Mouse (Mus musculus): ENCODE results near the gene Rbl1.
"Not testable (repeated sequence)": the region's sequence is repeated elsewhere in the genome, so short reads cannot be mapped to it uniquely, and the experiment has no call there.

Rbl1 gene

GRCm38 (mm10) chr2:157204366-157205218, at the start of gene Rbl1:
Gene Rbl1, minus strand, starts transcription at chr2:157204534.
- in situ Hi-C loops (cut with MboI; ENCODE audit: low sequenced_read_pairs): no loop called here

DNA sequence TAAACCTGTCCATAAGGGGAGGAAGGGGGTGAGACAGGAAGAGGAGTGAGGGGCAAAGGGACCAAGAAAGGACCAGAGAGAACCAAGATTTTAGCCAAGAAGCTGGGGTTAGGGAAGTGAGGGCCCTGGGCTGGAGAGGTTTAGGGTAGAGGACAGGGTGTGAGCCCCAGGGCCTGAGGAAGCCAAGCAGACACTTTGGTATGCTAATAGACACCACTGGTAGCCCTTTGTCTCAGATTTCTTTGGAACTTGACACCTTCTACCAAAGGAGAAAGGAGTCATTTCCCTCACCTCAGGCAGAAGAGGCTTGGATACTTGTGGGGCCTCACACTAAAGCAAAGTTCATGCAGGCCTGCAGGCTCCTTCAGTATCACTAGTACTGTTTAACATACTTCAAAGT, 43.8 kb upstream of the Rbl1 start:
- in situ Hi-C loops (cut with MboI; ENCODE audit: low sequenced_read_pairs): no loop called here

GRCm38 (mm10) chr2:157245603-157246002, 41.3 kb upstream of the Rbl1 start:
- in situ Hi-C loops (cut with MboI; ENCODE audit: low sequenced_read_pairs): no loop called here

- in situ Hi-C loops (cut with MboI; ENCODE audit: low sequenced_read_pairs): no loop called here
These were observed 40.7 kb upstream of the Rbl1 start for GRCm38 (mm10) chr2:157245001-157245400.

GRCm38 (mm10) chr2:157235946-157236345, 31.6 kb upstream of the Rbl1 start:
- in situ Hi-C loops (cut with MboI; ENCODE audit: low sequenced_read_pairs): no loop called here

DNA sequence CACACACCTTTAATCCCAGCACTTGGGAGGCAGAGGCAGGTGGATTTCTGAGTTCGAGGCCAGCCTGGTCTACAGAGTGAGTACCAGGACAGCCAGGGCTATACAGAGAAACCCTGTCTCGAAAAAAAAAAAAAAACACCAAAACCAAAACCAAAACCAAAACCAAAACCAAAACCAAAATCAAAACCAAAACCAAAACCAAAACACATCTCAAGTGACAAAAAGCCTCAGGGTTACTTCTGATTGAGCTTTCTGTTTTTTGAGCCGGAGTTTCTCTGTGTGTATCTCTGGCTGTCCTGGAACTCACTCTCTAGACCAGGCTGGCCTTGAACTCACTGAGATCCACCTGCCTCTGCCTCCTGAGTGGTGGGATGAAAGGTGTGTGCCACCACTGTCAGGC, 17.6 kb upstream of the Rbl1 start:
- in situ Hi-C loops (cut with MboI; ENCODE audit: low sequenced_read_pairs): not testable (repeated sequence)

- in situ Hi-C loops (cut with MboI; ENCODE audit: low sequenced_read_pairs): no loop called here
These were observed 15.8 kb upstream of the Rbl1 start for GRCm38 (mm10) chr2:157220108-157220507.

DNA sequence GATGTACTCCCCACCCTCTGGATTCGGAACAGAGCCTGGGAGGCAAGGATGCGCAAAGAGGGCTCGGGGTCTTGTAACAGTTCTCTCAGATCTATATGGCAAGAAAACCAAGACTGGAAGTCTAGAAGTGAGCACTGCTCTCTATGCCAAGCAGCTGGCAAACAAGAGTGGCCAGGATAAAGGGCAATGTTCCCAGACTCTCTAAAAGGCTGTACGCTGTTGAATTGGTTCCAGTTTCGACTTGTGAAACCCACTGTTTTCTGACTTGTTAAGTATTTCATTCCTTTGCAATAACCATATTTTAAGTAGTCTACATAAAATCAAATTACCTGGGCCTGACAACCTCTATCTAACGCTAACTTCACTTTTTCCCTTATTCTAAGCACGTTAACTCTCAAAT, 7.4 kb upstream of the Rbl1 start:
- in situ Hi-C loops (cut with MboI; ENCODE audit: low sequenced_read_pairs): no loop called here

DNA sequence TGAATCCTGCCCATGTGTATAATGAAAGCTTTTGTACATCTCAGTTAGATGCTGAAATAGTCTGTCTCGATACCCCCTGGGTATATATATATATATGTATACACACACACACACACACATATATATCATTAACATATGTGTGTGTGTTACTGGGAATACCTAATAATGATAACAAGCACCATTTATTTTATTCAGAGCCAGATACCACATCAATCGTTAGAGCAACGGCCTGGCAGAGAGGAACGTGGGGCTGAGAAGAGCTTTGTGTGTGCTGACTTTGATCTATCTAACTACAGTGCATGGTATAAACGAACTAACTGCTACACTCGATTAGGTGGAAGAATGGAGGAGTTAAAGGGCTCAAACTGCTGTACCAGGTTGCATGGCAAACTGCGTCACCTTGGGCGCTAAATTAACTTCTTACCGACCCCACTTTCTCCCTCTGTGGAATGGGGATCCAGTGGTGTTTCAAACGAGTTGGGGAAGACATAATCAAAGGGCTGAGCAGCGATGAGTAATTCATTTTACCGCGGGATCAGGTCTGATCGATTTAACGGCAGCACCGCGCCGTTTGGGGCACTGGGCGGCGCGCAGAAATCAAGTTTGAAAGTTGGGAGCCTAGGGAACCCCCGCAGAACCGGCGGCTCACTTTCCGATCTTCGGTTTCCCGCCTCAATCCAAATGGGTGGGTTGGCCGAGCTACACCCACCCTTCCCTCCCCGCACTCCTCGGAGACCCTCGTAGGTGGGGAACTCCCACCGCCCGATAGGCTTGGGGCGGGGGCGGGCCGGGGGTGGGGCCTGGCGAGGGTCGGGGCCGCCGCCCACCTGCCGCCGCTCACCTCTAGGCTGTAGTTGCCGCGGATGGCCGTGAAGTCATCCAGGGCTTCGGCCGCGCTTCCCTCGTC, 622 bp downstream of the Rbl1 start:
- in situ Hi-C loops (cut with MboI; ENCODE audit: low sequenced_read_pairs): no loop called here

- in situ Hi-C loops (cut with MboI; ENCODE audit: low sequenced_read_pairs): no loop called here
These were observed 1.3 kb downstream of the Rbl1 start for GRCm38 (mm10) chr2:157203026-157203425.

GRCm38 (mm10) chr2:157202361-157202760, 2.0 kb downstream of the Rbl1 start:
- in situ Hi-C loops (cut with MboI; ENCODE audit: low sequenced_read_pairs): no loop called here

- in situ Hi-C loops (cut with MboI; ENCODE audit: low sequenced_read_pairs): no loop called here
These were observed 3.1 kb downstream of the Rbl1 start for GRCm38 (mm10) chr2:157201081-157201830.

- in situ Hi-C loops (cut with MboI; ENCODE audit: low sequenced_read_pairs): not testable (repeated sequence)
These were observed 5.9 kb downstream of the Rbl1 start for GRCm38 (mm10) chr2:157198405-157198804.

GRCm38 (mm10) chr2:157190651-157191050, 13.7 kb downstream of the Rbl1 start:
- in situ Hi-C loops (cut with MboI; ENCODE audit: low sequenced_read_pairs): no loop called here

GRCm38 (mm10) chr2:157187223-157187622, 17.1 kb downstream of the Rbl1 start:
- in situ Hi-C loops (cut with MboI; ENCODE audit: low sequenced_read_pairs): no loop called here

- in situ Hi-C loops (cut with MboI; ENCODE audit: low sequenced_read_pairs): no loop called here
These were observed 17.8 kb downstream of the Rbl1 start for GRCm38 (mm10) chr2:157186504-157186903.

DNA sequence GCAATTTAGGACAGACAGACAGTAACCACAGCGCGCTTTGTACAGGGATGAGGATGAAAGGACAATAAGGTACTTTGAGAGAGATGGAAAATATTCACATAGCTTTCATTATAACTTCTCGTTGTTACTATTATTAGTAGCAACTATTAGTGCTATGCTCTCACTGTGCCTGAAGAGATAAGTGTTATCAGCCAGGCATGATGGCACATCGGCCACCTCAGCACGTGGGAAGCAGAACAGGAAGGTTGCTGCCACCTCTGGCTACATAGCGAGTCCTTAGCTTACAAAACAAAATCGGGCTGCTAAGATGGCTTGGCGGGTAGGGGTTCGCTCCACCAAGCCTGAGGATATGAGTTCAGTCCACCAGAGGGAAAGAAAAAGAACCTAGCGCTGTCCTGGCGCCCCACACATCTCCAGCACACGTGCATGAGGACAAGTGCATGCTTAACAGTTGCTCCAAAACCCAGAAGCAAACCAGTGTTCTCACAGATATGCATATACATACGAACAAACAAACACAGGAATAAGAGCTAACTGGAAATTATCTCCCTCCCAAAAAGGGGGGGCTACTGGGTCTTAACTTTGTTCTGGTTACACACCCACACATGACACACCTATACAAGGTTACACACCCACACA, 19.2 kb downstream of the Rbl1 start:
- in situ Hi-C loops (cut with MboI; ENCODE audit: low sequenced_read_pairs): no loop called here

DNA sequence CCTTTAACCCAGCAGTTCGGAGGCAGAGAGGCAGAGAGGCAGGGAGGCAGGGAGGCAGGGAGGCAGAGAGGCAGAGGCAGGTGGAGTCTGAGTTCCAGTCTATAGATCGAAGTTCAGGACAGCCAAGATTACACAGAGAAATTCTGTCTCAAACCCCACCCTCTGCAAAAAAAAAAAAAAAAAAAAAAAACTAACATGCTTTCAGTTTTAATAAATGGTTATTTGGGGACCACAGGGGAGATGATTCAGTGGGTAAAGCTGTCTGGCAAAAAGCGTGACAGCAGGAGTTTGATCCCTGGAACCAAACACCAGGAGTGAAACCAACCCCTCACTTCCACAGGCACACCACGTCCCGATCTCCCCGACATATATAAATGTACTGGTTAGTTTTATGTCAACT, 26.2 kb downstream of the Rbl1 start:
- in situ Hi-C loops (cut with MboI; ENCODE audit: low sequenced_read_pairs): no loop called here

DNA sequence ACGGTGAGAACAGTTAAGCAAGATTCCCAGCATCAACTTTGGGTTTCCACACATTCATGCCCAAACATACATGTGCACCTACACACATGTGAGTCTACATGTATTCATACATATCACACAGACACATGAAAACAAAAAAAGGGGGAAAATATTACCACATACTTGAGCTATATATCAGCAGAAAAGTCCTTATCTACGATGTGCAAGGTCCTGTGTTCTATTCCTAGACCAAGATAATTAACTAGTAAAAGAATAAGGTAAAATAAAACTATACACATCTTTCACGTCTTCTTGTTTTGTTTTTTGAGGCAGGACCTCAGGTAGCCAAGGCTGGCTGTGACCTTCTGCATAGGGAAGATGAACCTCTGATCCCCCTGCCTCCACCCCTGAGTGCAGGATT, 28.1 kb downstream of the Rbl1 start:
- in situ Hi-C loops (cut with MboI; ENCODE audit: low sequenced_read_pairs): no loop called here

DNA sequence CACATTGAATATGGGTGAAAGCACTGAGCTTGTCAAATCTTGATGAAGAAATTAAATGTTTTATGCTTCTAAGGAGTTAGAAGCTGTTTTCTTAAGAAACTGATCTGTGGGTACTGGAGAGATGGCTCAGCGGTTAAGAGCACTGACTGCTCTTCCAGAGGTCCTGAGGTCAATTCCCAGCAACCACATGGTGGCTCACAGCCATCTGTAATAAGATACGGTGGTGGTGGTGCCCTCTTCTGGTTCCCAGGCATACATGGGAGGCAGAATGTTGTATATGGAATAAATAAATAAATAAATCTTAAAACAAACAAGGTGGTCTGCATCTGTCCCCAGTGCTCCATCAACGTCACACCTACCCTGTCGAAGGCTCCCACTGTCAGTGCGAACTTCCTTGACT, 29.9 kb downstream of the Rbl1 start:
- in situ Hi-C loops (cut with MboI; ENCODE audit: low sequenced_read_pairs): no loop called here

GRCm38 (mm10) chr2:157173555-157173954, 30.8 kb downstream of the Rbl1 start:
- in situ Hi-C loops (cut with MboI; ENCODE audit: low sequenced_read_pairs): no loop called here

All from CH12F3 (cell line).